9 mouse cellular contexts compared by ENCODE assay signal in genomic region chr2:59406976-59407375, GRCm38 (mm10).
DNase-seq lines count a peak whose midpoint lies in the region; ATAC-seq and TF ChIP-seq lines count a peak whose summit lies in the region.
"Had no signal": no experiment of that assay in that cellular context is flagged by ENCODE, and none has a peak within 500 bp of the region (broad histone marks: within the 10 kb centered on the region; RNA-seq: fewer than 3 reads in every experiment).

No protein-coding gene starts in this region.

- no peak overlapping the region for H3K9ac ChIP-seq in heart, embryonic 14.5 days (ENCODE audit: low read length)
- no peak overlapping the region for H3K9ac ChIP-seq in midbrain, embryonic 15.5 days

- H3K27ac ChIP-seq in left cerebral cortex, adult 2 months, result peak overlapping the region; percentile 78
- peak overlapping the region; percentile 73 to 79 for H3K27ac ChIP-seq in heart, embryonic 14.5 days (replicated peaks in 1 of 2; ENCODE audit: control insufficient read depth in 1 of 2, insufficient read depth in 1 of 2, low read depth in 2 of 2, low read length in 2 of 2)
- no peak overlapping the region for H3K27ac ChIP-seq in midbrain, embryonic 15.5 days
- no peak overlapping the region for H3K27ac ChIP-seq in thymus, adult 2 months (ENCODE audit: control insufficient read depth, insufficient read depth, low read length)

- no peak overlapping the region for H3K4me3 ChIP-seq in left cerebral cortex, adult 2 months
- no peak overlapping the region for H3K4me3 ChIP-seq in heart, embryonic 14.5 days (ENCODE audit: control insufficient read depth in 1 of 2, insufficient read depth in 1 of 2, low read depth in 1 of 2, low read length in 2 of 2)
- no peak overlapping the region for H3K4me3 ChIP-seq in midbrain, embryonic 15.5 days
- H3K4me3 ChIP-seq in thymus, adult 2 months (ENCODE audit: control insufficient read depth, insufficient read depth, low read length), result no peak overlapping the region

- 0 out of 2 replicates have a peak overlapping the region, but pooled peaks have one; percentile 14 for H3K4me2 ChIP-seq in heart, embryonic 14.5 days (ENCODE audit: low read length)
- H3K4me2 ChIP-seq in midbrain, embryonic 15.5 days, result no peak overlapping the region

- DNase-seq in adrenal gland, postnatal 14 days, result peak; percentile 31
- DNase-seq in adrenal gland, adult 2 months, result no peak
- DNase-seq in left cerebral cortex, adult 2 months (ENCODE audit: extremely low spot score in 1 of 2, low spot score in 2 of 2), result no peak
- no peak for DNase-seq in left cerebral cortex, postnatal 14 days (ENCODE audit: low spot score in 2 of 2)
- DNase-seq in thymus, adult 2 months, result no peak
- DNase-seq in thymus, postnatal 36 days, result no peak
- DNase-seq: right cerebral cortex, postnatal 25 days had no signal

- no peak for TF ChIP-seq CTCF in left cerebral cortex, adult 2 months (IDR thresholded peaks at IDR 0.05)
- TF ChIP-seq CTCF in thymus, adult 2 months (IDR thresholded peaks at IDR 0.05; ENCODE audit: borderline replicate concordance, control insufficient read depth, extremely low read depth, insufficient read depth, low read length, poor library complexity), result no peak

- WGBS in heart, embryonic 14.5 days, result 42% methylated on average over 3 of the region's 3 CpGs
- WGBS in midbrain, embryonic 15.5 days, result 66% methylated on average over 3 of the region's 3 CpGs
- WGBS in thymus, adult 2 months, result 97% methylated on average over 3 of the region's 3 CpGs

- peak; percentile 67 for ATAC-seq in heart, embryonic 14.5 days (ENCODE audit: insufficient number of reproducible peaks, insufficient read depth, low FRiP score, low read depth)
- ATAC-seq in midbrain, embryonic 15.5 days (replicated peaks), result peak; percentile 21; the same call in 1 of the 2 replicates

- TF ChIP-seq POLR2A in thymus, adult 2 months (IDR thresholded peaks at IDR 0.05; ENCODE audit: control insufficient read depth, extremely low read depth, insufficient read depth, low read length, poor library complexity), result no peak

- no peaks in the 10 kb centered on the region for H3K27me3 ChIP-seq in heart, embryonic 14.5 days (ENCODE audit: control insufficient read depth, insufficient read depth, low read length)
- no peaks in the 10 kb centered on the region for H3K27me3 ChIP-seq in midbrain, embryonic 15.5 days (replicated peaks)
- no peaks in the 10 kb centered on the region for H3K27me3 ChIP-seq in thymus, adult 2 months (ENCODE audit: control insufficient read depth, insufficient read depth, low read length)

- no peaks in the 10 kb centered on the region for H3K36me3 ChIP-seq in heart, embryonic 14.5 days (ENCODE audit: control insufficient read depth, insufficient read depth, low read length)
- no peaks in the 10 kb centered on the region for H3K36me3 ChIP-seq in midbrain, embryonic 15.5 days (replicated peaks)
- no peaks in the 10 kb centered on the region for H3K36me3 ChIP-seq in thymus, adult 2 months (ENCODE audit: control insufficient read depth, insufficient read depth, low read length)

- H3K9me3 ChIP-seq in heart, embryonic 14.5 days (ENCODE audit: control insufficient read depth, low read length), result peaks cover 3% of the 10 kb centered on the region; the same call in 1 of the 2 replicates
- H3K9me3 ChIP-seq in midbrain, embryonic 15.5 days, result no peaks in the 10 kb centered on the region

- intact Hi-C loops in left cerebral cortex, adult 2 months (cut with DNase I), result no loop called here
- intact Hi-C loops in left cerebral cortex, postnatal 14 days (cut with DNase I), result no loop called here

- H3K4me1 ChIP-seq in heart, embryonic 14.5 days (ENCODE audit: control insufficient read depth in 2 of 2, insufficient read depth in 2 of 2, low read length in 2 of 2), result peaks cover 14 to 15% of the 10 kb centered on the region in 2 experiments
- no peaks in the 10 kb centered on the region for H3K4me1 ChIP-seq in midbrain, embryonic 15.5 days
- H3K4me1 ChIP-seq in thymus, adult 2 months (replicated peaks; ENCODE audit: control insufficient read depth, insufficient read depth, low read length), result no peaks in the 10 kb centered on the region

Comparison
In these comparisons a context has a peak if more than half of its experiments do, and no peak if none do; other contexts are left out.
1. H3K27ac ChIP-seq: peak in left cerebral cortex, adult 2 months (single experiment) and heart, embryonic 14.5 days (2 of 2); none in midbrain, embryonic 15.5 days (single experiment) and thymus, adult 2 months (single experiment).